Mouse (Mus musculus): Measurements from ENCODE around the gene Col7a1.

Col7a1 gene

GRCm38 (mm10) chr9:108953081-108953636, at the start of gene Col7a1:
Gene Col7a1, plus strand, starts transcription at chr9:108953586.
- DNase-seq (ENCODE audit: low spot score), result no peak

- DNase-seq (ENCODE audit: low spot score), result no peak
These were observed 41.1 kb upstream of the Col7a1 start for GRCm38 (mm10) chr9:108912308-108912707.

GRCm38 (mm10) chr9:108913161-108913560, 40.2 kb upstream of the Col7a1 start:
- no peak for DNase-seq (ENCODE audit: low spot score)

- no peak for DNase-seq (ENCODE audit: low spot score)
These were observed 39.8 kb upstream of the Col7a1 start for GRCm38 (mm10) chr9:108913621-108914020.

- no peak for DNase-seq (ENCODE audit: low spot score)
These were observed 38.9 kb upstream of the Col7a1 start, which contains the start of gene Tmem89 for GRCm38 (mm10) chr9:108914491-108914890. Gene Tmem89, plus strand, starts transcription at chr9:108914619.

- DNase-seq (ENCODE audit: low spot score), result no peak
These were observed 27.5 kb upstream of the Col7a1 start for GRCm38 (mm10) chr9:108925897-108926296.

GRCm38 (mm10) chr9:108928424-108928823, 25.0 kb upstream of the Col7a1 start:
- DNase-seq (ENCODE audit: low spot score), result no peak

- DNase-seq (ENCODE audit: low spot score), result no peak
These were observed 17.4 kb upstream of the Col7a1 start for GRCm38 (mm10) chr9:108935991-108936390.

GRCm38 (mm10) chr9:108936418-108937364, 16.7 kb upstream of the Col7a1 start, which contains the start of gene Uqcrc1:
Gene Uqcrc1, plus strand, starts transcription at chr9:108936633.
- DNase-seq (ENCODE audit: low spot score), result peak; percentile 96

- DNase-seq (ENCODE audit: low spot score), result no peak
These were observed 8.3 kb upstream of the Col7a1 start for GRCm38 (mm10) chr9:108945111-108945510.

- DNase-seq (ENCODE audit: low spot score), result no peak
These were observed 7.8 kb upstream of the Col7a1 start for GRCm38 (mm10) chr9:108945608-108946007.

- DNase-seq (ENCODE audit: low spot score), result no peak
These were observed 4.0 kb upstream of the Col7a1 start for GRCm38 (mm10) chr9:108949231-108949966.

- DNase-seq (ENCODE audit: low spot score), result no peak
These were observed 3.2 kb upstream of the Col7a1 start for GRCm38 (mm10) chr9:108949967-108950728.

GRCm38 (mm10) chr9:108955241-108955640, 1.9 kb downstream of the Col7a1 start:
- DNase-seq (ENCODE audit: low spot score), result no peak

GRCm38 (mm10) chr9:108955846-108956245, 2.5 kb downstream of the Col7a1 start:
- no peak for DNase-seq (ENCODE audit: low spot score)

GRCm38 (mm10) chr9:108963577-108963976, 10.2 kb downstream of the Col7a1 start:
- no peak for DNase-seq (ENCODE audit: low spot score)

- DNase-seq (ENCODE audit: low spot score), result no peak
These were observed 11.0 kb downstream of the Col7a1 start for GRCm38 (mm10) chr9:108964338-108964737.

- no peak for DNase-seq (ENCODE audit: low spot score)
These were observed 17.2 kb downstream of the Col7a1 start for GRCm38 (mm10) chr9:108970623-108971022.

- DNase-seq (ENCODE audit: low spot score), result no peak
These were observed 23.1 kb downstream of the Col7a1 start for GRCm38 (mm10) chr9:108976483-108976882.

GRCm38 (mm10) chr9:108977966-108978365, 24.6 kb downstream of the Col7a1 start:
- no peak for DNase-seq (ENCODE audit: low spot score)

GRCm38 (mm10) chr9:108982498-108982897, 29.1 kb downstream of the Col7a1 start:
- no peak for DNase-seq (ENCODE audit: low spot score)

- no peak for DNase-seq (ENCODE audit: low spot score)
These were observed 29.8 kb downstream of the Col7a1 start for GRCm38 (mm10) chr9:108983209-108983608.
